Mouse (Mus musculus) lung, embryonic 16.5 days (tissue): ENCODE data around the gene Atcay. TPM values are rescaled to one million over a fixed set of nuclear protein-coding genes. Genes with fewer than 3 reads are reported as not detected.

Experiments used
- ATAC-seq: fragments of 200-750 bp; cut with Nextera tagmentation; 2 replicates; pipeline ENCODE4 v1.8.0; 2017; ENCODE audit warnings: low read depth, mild to moderate bottlenecking, moderate library complexity
- H3K27ac ChIP-seq: fragments of 300-500 bp; sonication (generic); 2 replicates; pipeline ENCODE4 v1.5.1; 2014; ENCODE audit warnings: mild to moderate bottlenecking, control low read depth, low read length
- H3K27me3 ChIP-seq: fragments of 300-500 bp; sonication (generic); 2 replicates; pipeline ENCODE4 v1.6.1; 2014; ENCODE audit warnings: low read depth, low read length, mixed read lengths; ENCODE audit not compliant: control insufficient read depth, insufficient read depth
- H3K36me3 ChIP-seq: fragments of 300-500 bp; sonication (generic); 2 replicates; pipeline ENCODE4 v1.6.1; 2014; ENCODE audit warnings: low read length; ENCODE audit not compliant: control insufficient read depth, insufficient read depth
- H3K4me1 ChIP-seq: fragments of 300-500 bp; sonication (generic); replicated peaks from 2 replicates; pipeline ENCODE4 v1.6.1; 2014; ENCODE audit warnings: low read length, mixed read lengths; ENCODE audit not compliant: control insufficient read depth, insufficient read depth
- H3K4me2 ChIP-seq: fragments of 300-500 bp; sonication (generic); 2 replicates; pipeline ENCODE4 v1.6.1; 2014; ENCODE audit warnings: low read depth, low read length, control low read depth
- H3K4me3 ChIP-seq: fragments of 300-500 bp; sonication (generic); 2 replicates; pipeline ENCODE4 v1.5.1; 2014; ENCODE audit warnings: mild to moderate bottlenecking, low read length, control low read depth
- H3K9ac ChIP-seq: fragments of 300-500 bp; sonication (generic); 2 replicates; pipeline ENCODE4 v1.6.1; 2014; ENCODE audit warnings: low read length, control low read depth
- H3K9me3 ChIP-seq: fragments of 300-500 bp; sonication (generic); 2 replicates; pipeline ENCODE4 v1.6.1; 2016; ENCODE audit warnings: low read length; ENCODE audit not compliant: control insufficient read depth
- WGBS: fragments of 180-500 bp; shearing (Covaris S2); extraction: QIAGEN DNeasy Blood & Tissue Kit; methylation state at CpG from one replicate; pipeline ENCODE4 v1.1.7; 2014; 5-methylcytosine and 5-hydroxymethylcytosine counted together
- polyA plus RNA-seq: library from polyadenylated mRNA; unstranded; fragments of >200 nt; fragmentation: Nextera tagmentation; extraction: Ambion mirVana; gene quantifications from 2 replicates; pipeline ENCODE4 v1.2.1, GENCODE M21; 2015

Atcay gene
- polyA plus RNA-seq = 0.36 and 0.39 TPM in 2 replicates

- Histone ChIP-seq H3K9ac (no peak within 1 kb of the TSS), H3K27me3 (peaks cover 28% of the 10 kb centered on the region), H3K9me3 (no peaks in the 10 kb centered on the region), H3K36me3 (no peaks in the 10 kb centered on the region), H3K4me2 (no peak within 1 kb of the TSS), H3K27ac (no peak within 1 kb of the TSS), H3K4me1 (peaks cover 6% of the 10 kb centered on the region), H3K4me3 (no peak within 1 kb of the TSS)
- no peak for ATAC-seq
- 11% methylated on average over 27 of the region's 27 CpGs for WGBS
Observed at GRCm38 (mm10) chr10:81230438-81231332, at the start of gene Atcay. Gene Atcay, minus strand, starts transcription at chr10:81230833.

- Histone ChIP-seq H3K9ac (peak overlapping the region; percentile 21; the same call in 1 of the 2 replicates), H3K4me2 (no peak overlapping the region), H3K27me3 (peaks cover 22% of the 10 kb centered on the region), H3K27ac (no peak overlapping the region), H3K4me3 (no peak overlapping the region), H3K4me1 (peaks cover 4% of the 10 kb centered on the region; the same call in 1 of the 2 replicates), H3K36me3 (peaks cover 6% of the 10 kb centered on the region), H3K9me3 (no peaks in the 10 kb centered on the region)
- whole genome bisulfite sequencing = 32% methylated on average over 10 of the region's 10 CpGs
- ATAC-seq = peak; percentile 25; the same call in 1 of the 2 replicates
Observed at GRCm38 (mm10) chr10:81279496-81279895, 48.9 kb upstream of the Atcay start.

- ATAC-seq = no peak
- peaks cover 7% of the 10 kb centered on the region; the same call in 1 of the 2 replicates for H3K27me3 ChIP-seq
Observed at GRCm38 (mm10) chr10:81277676-81278075, 47.0 kb upstream of the Atcay start.

GRCm38 (mm10) chr10:81273842-81274241 lies 43.2 kb upstream of the Atcay start:
- no peak overlapping the region for H3K4me3 ChIP-seq
- 92% methylated on average over 19 of the region's 19 CpGs for WGBS
- H3K27me3 ChIP-seq = no peaks in the 10 kb centered on the region
- H3K4me2 ChIP-seq = no peak overlapping the region
- ATAC-seq = no peak
- no peaks in the 10 kb centered on the region for H3K9me3 ChIP-seq
- peaks cover 7% of the 10 kb centered on the region for H3K4me1 ChIP-seq
- H3K36me3 ChIP-seq = peaks cover 39% of the 10 kb centered on the region
- H3K9ac ChIP-seq = no peak overlapping the region
- H3K27ac ChIP-seq = no peak overlapping the region

More at GRCm38 (mm10) chr10:81277676-81278075, 47.0 kb upstream of the Atcay start:
- peaks cover 21% of the 10 kb centered on the region for H3K36me3 ChIP-seq
- no peak overlapping the region for H3K9ac ChIP-seq
- peaks cover 4% of the 10 kb centered on the region; the same call in 1 of the 2 replicates for H3K4me1 ChIP-seq
- H3K9me3 ChIP-seq = no peaks in the 10 kb centered on the region
- no peak overlapping the region for H3K4me3 ChIP-seq
- H3K27ac ChIP-seq = no peak overlapping the region
- 72% methylated on average over 22 of the region's 22 CpGs for WGBS
- no peak overlapping the region for H3K4me2 ChIP-seq

GRCm38 (mm10) chr10:81272356-81272755 lies 41.7 kb upstream of the Atcay start:
- 92% methylated on average over 21 of the region's 21 CpGs for WGBS
- no peak for ATAC-seq
- H3K9me3 ChIP-seq = no peaks in the 10 kb centered on the region
- H3K27ac ChIP-seq = no peak overlapping the region
- H3K27me3 ChIP-seq = no peaks in the 10 kb centered on the region
- peaks cover 39% of the 10 kb centered on the region for H3K36me3 ChIP-seq
- H3K9ac ChIP-seq = no peak overlapping the region
- H3K4me1 ChIP-seq = peaks cover 11% of the 10 kb centered on the region
- no peak overlapping the region for H3K4me2 ChIP-seq
- H3K4me3 ChIP-seq = no peak overlapping the region

- no peak for ATAC-seq
- Histone ChIP-seq H3K4me2 (peak overlapping the region; percentile 70), H3K9ac (peak overlapping the region; percentile 87), H3K4me3 (peak overlapping the region; percentile 71), H3K9me3 (no peaks in the 10 kb centered on the region), H3K4me1 (peaks cover 18% of the 10 kb centered on the region), H3K36me3 (peaks cover 38% of the 10 kb centered on the region), H3K27ac (no peak overlapping the region), H3K27me3 (no peaks in the 10 kb centered on the region)
- 70% methylated on average over 16 of the region's 16 CpGs for WGBS
Observed at GRCm38 (mm10) chr10:81268643-81269412, 38.2 kb upstream of the Atcay start.

- peak; percentile 61 for ATAC-seq
- peak overlapping the region; percentile 70 for H3K4me2 ChIP-seq
- no peaks in the 10 kb centered on the region for H3K27me3 ChIP-seq
- 0 out of 2 replicates have a peak overlapping the region, but pooled peaks have one; percentile 15 for H3K27ac ChIP-seq
- peak overlapping the region; percentile 87 for H3K9ac ChIP-seq
- 2% methylated on average over 23 of the region's 23 CpGs for WGBS
- peaks cover 33% of the 10 kb centered on the region for H3K36me3 ChIP-seq
- H3K9me3 ChIP-seq = no peaks in the 10 kb centered on the region
- peak overlapping the region; percentile 71 for H3K4me3 ChIP-seq
- H3K4me1 ChIP-seq = peaks cover 18% of the 10 kb centered on the region
Observed at GRCm38 (mm10) chr10:81268056-81268455, 37.4 kb upstream of the Atcay start.

- peaks cover 18% of the 10 kb centered on the region for H3K4me1 ChIP-seq
- under 1% methylated on average over 48 of the region's 48 CpGs for WGBS
- peaks cover 19% of the 10 kb centered on the region for H3K36me3 ChIP-seq
- H3K4me2 ChIP-seq = peak within 1 kb of the TSS; percentile 52
- H3K27ac ChIP-seq = peak within 1 kb of the TSS; percentile 80
- H3K9me3 ChIP-seq = no peaks in the 10 kb centered on the region
- ATAC-seq = peak; percentile 96
- H3K27me3 ChIP-seq = no peaks in the 10 kb centered on the region
- H3K4me3 ChIP-seq = peak within 1 kb of the TSS; percentile 71
- H3K9ac ChIP-seq = peak within 1 kb of the TSS; percentile 80
Observed at GRCm38 (mm10) chr10:81266211-81267105, 35.8 kb upstream of the Atcay start, which contains the start of the genes Mrpl54 and Apba3. Gene Mrpl54, minus strand, starts transcription at chr10:81266934. Gene Apba3, plus strand, starts transcription at chr10:81266960.
